Mouse (Mus musculus): Measurements from ENCODE around the gene Dmrtc1b.
"Not testable (repeated sequence)": the region's sequence is repeated elsewhere in the genome, so short reads cannot be mapped to it uniquely, and the experiment has no call there.

The Dmrtc1b gene

DNA sequence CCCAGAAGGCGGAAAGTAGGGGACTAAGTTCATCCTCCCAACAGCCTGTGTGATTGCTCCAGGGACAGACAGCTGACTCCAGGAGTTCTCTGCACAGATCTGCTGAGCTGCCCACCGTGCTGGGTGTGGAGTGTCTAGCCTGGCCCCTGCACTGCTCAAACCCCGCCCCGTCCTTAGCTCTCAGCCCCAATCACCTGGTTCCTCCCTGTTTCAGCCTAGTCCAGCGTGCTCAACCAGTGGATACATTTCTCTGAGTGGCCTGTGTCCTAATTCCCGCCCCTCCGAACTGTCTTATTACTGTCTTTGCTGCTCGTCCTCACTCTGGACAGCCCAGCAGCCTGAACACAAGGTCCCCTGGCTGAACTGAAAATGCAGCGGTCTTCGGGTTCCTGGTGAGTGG lies at the start of gene Dmrtc1b, which contains the start of gene Gm9112:
Gene Dmrtc1b, plus strand, starts transcription at position 331 of the 400 bp plus-strand sequence.
Gene Gm9112, minus strand, starts transcription at position 101 of the 400 bp plus-strand sequence.
- not testable (repeated sequence) for DNase-seq

GRCm38 (mm10) chrX:102660712-102661111 lies 47.0 kb upstream of the Dmrtc1b start:
- DNase-seq, result no peak

GRCm38 (mm10) chrX:102666641-102667040 lies 41.0 kb upstream of the Dmrtc1b start:
- DNase-seq, result no peak

DNA sequence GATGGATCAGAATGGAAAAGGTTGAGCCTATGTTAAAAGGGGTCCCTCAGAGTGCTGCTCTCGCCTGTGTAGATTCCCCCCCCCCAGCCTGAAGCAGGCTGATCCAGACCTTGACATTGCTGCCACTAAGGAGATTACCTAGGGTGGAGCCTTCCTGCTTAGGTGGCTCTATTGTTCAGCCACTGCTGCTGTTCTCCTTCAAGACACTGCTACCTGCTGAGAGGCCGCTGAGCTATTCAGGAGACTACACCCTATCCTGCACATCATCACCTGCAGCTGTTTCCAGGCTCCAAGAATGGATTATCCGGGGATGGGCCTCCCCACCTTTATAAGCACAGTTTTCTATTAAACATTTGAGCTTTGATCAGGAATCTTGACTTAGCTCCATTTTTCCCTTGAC lies 23.0 kb upstream of the Dmrtc1b start:
- not testable (repeated sequence) for DNase-seq

DNA sequence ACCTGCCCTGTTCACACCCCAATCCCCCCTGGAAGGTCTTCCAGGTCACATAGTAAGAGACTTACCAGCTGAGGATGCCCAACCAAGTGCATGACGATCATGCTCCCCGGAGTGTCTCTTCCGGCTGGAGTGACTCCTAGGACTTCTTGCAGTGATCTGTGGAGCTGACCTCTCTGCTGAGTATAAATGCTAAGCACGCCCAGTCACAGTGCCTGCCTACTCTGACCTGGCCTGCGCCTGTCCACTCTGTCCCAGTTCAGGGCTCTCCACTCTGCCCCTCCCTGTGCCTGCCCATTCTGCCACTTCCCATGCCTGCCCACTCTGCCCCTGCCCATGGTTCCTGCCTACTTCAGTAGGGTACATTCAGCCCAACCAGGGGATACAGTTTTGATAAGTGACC lies 20.8 kb upstream of the Dmrtc1b start, which contains the start of gene Gm3880:
Gene Gm3880, minus strand, starts transcription at position 101 of the 400 bp plus-strand sequence.
- DNase-seq, result not testable (repeated sequence)

DNA sequence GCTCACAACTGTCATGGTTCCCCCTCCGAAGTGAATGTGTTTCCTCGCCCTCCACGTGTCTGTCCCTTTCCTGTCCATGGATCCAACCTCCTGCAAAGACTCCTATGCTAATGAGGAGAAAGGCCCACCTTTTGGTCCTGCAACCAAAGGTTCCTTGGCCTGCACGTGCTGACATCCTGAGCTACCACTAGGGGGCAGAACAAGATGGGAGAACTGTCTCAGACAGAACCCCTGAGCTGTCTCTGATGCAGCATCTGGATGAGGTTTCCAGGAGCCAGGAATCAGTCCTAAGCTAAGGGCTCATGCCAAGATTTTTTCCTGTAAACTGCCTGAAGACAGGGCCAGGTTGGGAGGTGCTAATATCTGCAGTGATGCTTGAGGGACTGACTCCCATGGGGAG lies 18.4 kb upstream of the Dmrtc1b start:
- peak; percentile 4 for DNase-seq

- not testable (repeated sequence) for DNase-seq
Measured at GRCm38 (mm10) chrX:102700636-102701035, 7.0 kb upstream of the Dmrtc1b start.

DNA sequence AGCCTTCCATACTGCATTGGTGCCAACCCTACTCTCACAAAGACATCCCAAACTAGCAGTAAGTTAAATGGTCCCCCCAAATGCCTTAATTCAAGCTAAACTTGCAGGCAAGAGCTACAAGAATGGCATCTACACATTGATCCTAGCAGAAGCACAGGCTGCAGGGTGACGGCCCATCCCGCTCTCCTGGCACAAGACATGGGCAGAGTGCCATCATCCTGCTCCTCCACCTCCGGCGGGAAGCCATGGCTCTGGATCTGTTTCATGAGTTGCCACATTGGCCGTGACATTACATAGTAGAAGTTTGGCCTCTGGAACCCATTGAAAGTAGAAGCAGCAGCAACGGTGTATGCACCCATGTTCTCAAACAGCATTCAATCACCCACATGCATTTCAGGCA lies 16.6 kb downstream of the Dmrtc1b start:
- DNase-seq, result not testable (repeated sequence)

Data from right cerebral cortex, adult 18-20 months (tissue).